ENCODE assay signal across 8 mouse cellular contexts in genomic region chr2:90847681-90848050, GRCm38 (mm10). TPM values are rescaled to one million over a fixed set of nuclear protein-coding genes. Genes with fewer than 3 reads are reported as not detected.
DNase-seq lines count a peak whose midpoint lies in the region; ATAC-seq and TF ChIP-seq lines count a peak whose summit lies in the region.

No protein-coding gene starts in this region.

- H3K9me3 ChIP-seq in CH12.LX (replicated peaks; ENCODE audit: low read length), result no peaks in the 10 kb centered on the region
- no peaks in the 10 kb centered on the region for H3K9me3 ChIP-seq in forebrain, embryonic 13.5 days (replicated peaks)
- no peaks in the 10 kb centered on the region for H3K9me3 ChIP-seq in liver, embryonic 16.5 days (replicated peaks; ENCODE audit: control insufficient read depth, low read length)

- TF ChIP-seq POLR2A in heart, adult 2 months (IDR thresholded peaks at IDR 0.05; ENCODE audit: insufficient read depth, low read depth, low read length), result no peak
- no peak for TF ChIP-seq POLR2A in CH12.LX (IDR thresholded peaks at IDR 0.05; ENCODE audit: low read depth, low read length)

- dilution Hi-C loops in CH12.LX (cut with MboI; ENCODE audit: extremely low pct_ligation_motif_present, extremely low pct_unique_long_range_greater_than_20kb, low sequenced_read_pairs), result no loop called here

- no peak for TF ChIP-seq RAD21 in CH12.LX (IDR thresholded peaks at IDR 0.05; ENCODE audit: low read depth, low read length)

- H3K27ac ChIP-seq in heart, adult 2 months, result peak overlapping the region; percentile 89
- H3K27ac ChIP-seq in CH12.LX (ENCODE audit: insufficient read depth, low read depth), result no peak overlapping the region
- H3K27ac ChIP-seq in forebrain, embryonic 13.5 days, result peak overlapping the region; percentile 87
- peak overlapping the region; percentile 77 for H3K27ac ChIP-seq in liver, embryonic 16.5 days (ENCODE audit: low read length)

- no peak for DNase-seq in heart, adult 2 months
- no peak for DNase-seq in heart, adult 18-20 months
- peak; percentile 21 for DNase-seq in CH12.LX (ENCODE audit: extremely low read depth)
- DNase-seq in urinary bladder, postnatal 14 days (ENCODE audit: low spot score), result no peak
- DNase-seq in urinary bladder, adult 2 months (ENCODE audit: low spot score), result no peak
- no peak for DNase-seq in ovary, postnatal 10 days (ENCODE audit: low spot score)

- H3K9ac ChIP-seq in heart, adult 2 months (ENCODE audit: low read depth, low read length), result peak overlapping the region; percentile 71
- peak overlapping the region; percentile 51 for H3K9ac ChIP-seq in CH12.LX (ENCODE audit: insufficient read depth, low read depth)
- H3K9ac ChIP-seq in forebrain, embryonic 13.5 days, result peak overlapping the region; percentile 89
- H3K9ac ChIP-seq in liver, embryonic 16.5 days (ENCODE audit: low read depth, low read length), result peak overlapping the region; percentile 88

- TF ChIP-seq EP300 in heart, adult 2 months (IDR thresholded peaks at IDR 0.05; ENCODE audit: insufficient read depth, low read depth, low read length), result no peak
- no peak for TF ChIP-seq EP300 in CH12.LX (IDR thresholded peaks at IDR 0.05; ENCODE audit: low read length)

- no peak for ATAC-seq in forebrain, embryonic 13.5 days
- ATAC-seq in liver, embryonic 16.5 days (ENCODE audit: low read depth), result no peak

- H3K4me2 ChIP-seq in CH12.LX (ENCODE audit: insufficient read depth, low read depth, poor library complexity, severe bottlenecking), result peak overlapping the region; percentile 93
- peak overlapping the region; percentile 66 for H3K4me2 ChIP-seq in forebrain, embryonic 13.5 days
- peak overlapping the region; percentile 78 for H3K4me2 ChIP-seq in liver, embryonic 16.5 days (ENCODE audit: low read depth, low read length)

- in situ Hi-C loops in CH12.LX (cut with MboI; ENCODE audit: low pct_ligation_motif_present, low pct_unique_long_range_greater_than_20kb, low sequenced_read_pairs), result no loop called here

- no peak for TF ChIP-seq CTCF in heart, adult 2 months (IDR thresholded peaks at IDR 0.05)
- no peak for TF ChIP-seq CTCF in CH12.LX (conservative IDR thresholded peaks at IDR 0.05 in 1 of 2, IDR thresholded peaks at IDR 0.05 in 1 of 2; ENCODE audit: low read depth in 2 of 2, low read length in 2 of 2)

- H3K4me3 ChIP-seq in heart, adult 2 months, result peak overlapping the region; percentile 78
- peak overlapping the region; percentile 74 to 85 (median 81) for H3K4me3 ChIP-seq in CH12.LX (replicated peaks in 1 of 3; ENCODE audit: low read depth in 2 of 3, low read length in 2 of 3, poor library complexity in 1 of 3)
- peak overlapping the region; percentile 83 for H3K4me3 ChIP-seq in forebrain, embryonic 13.5 days
- H3K4me3 ChIP-seq in liver, embryonic 16.5 days (ENCODE audit: low read depth, low read length), result peak overlapping the region; percentile 83

- H3K79me2 ChIP-seq in heart, adult 2 months (replicated peaks; ENCODE audit: control insufficient read depth, insufficient read depth, low read length), result no peaks in the 10 kb centered on the region
- peaks cover 20% of the 10 kb centered on the region for H3K79me2 ChIP-seq in CH12.LX (replicated peaks; ENCODE audit: control insufficient read depth, extremely low read depth, insufficient read depth, poor library complexity, severe bottlenecking)

- H3K4me1 ChIP-seq in heart, adult 2 months (ENCODE audit: control insufficient read depth, insufficient read depth, low read length), result peaks cover 2% of the 10 kb centered on the region; the same call in 1 of the 2 replicates
- H3K4me1 ChIP-seq in CH12.LX (ENCODE audit: control insufficient read depth in 1 of 2, insufficient read depth in 2 of 2), result peaks cover 0 to 29% of the 10 kb centered on the region in 2 experiments; a peak in 2 of 4 replicates
- H3K4me1 ChIP-seq in forebrain, embryonic 13.5 days, result peaks cover 25% of the 10 kb centered on the region
- peaks cover 17% of the 10 kb centered on the region for H3K4me1 ChIP-seq in liver, embryonic 16.5 days (ENCODE audit: control insufficient read depth, low read depth, low read length)

- H3K27me3 ChIP-seq in heart, adult 2 months (ENCODE audit: control insufficient read depth, insufficient read depth, low read length), result no peaks in the 10 kb centered on the region
- H3K27me3 ChIP-seq in CH12.LX (replicated peaks), result no peaks in the 10 kb centered on the region
- no peaks in the 10 kb centered on the region for H3K27me3 ChIP-seq in forebrain, embryonic 13.5 days
- H3K27me3 ChIP-seq in liver, embryonic 16.5 days (ENCODE audit: control insufficient read depth, insufficient read depth, low read depth, low read length), result no peaks in the 10 kb centered on the region

- 1% methylated on average over 13 of the region's 13 CpGs for WGBS in heart, adult 2 months
- WGBS in forebrain, embryonic 13.5 days, result under 1% methylated on average over 13 of the region's 13 CpGs
- 0% methylated on average over 13 of the region's 13 CpGs for WGBS in liver, embryonic 16.5 days (ENCODE audit: insufficient replicate concordance)

- intact Hi-C loops in heart, adult 2 months (cut with DNase I), result loop anchor here (5.0 kb wide), 3 partner anchors 55 to 1210 kb away; partner anchors contain the start of genes Fnbp4, Kbtbd4 and Ndufs3

- H3K36me3 ChIP-seq in heart, adult 2 months (ENCODE audit: control insufficient read depth, insufficient read depth, low read length), result peaks cover 10% of the 10 kb centered on the region
- H3K36me3 ChIP-seq in CH12.LX (replicated peaks in 1 of 2; ENCODE audit: control insufficient read depth in 1 of 2, insufficient read depth in 1 of 2, low read length in 1 of 2), result peaks cover 15 to 33% of the 10 kb centered on the region in 2 experiments
- peaks cover 29% of the 10 kb centered on the region for H3K36me3 ChIP-seq in forebrain, embryonic 13.5 days (ENCODE audit: poor library complexity, severe bottlenecking)
- H3K36me3 ChIP-seq in liver, embryonic 16.5 days (ENCODE audit: control insufficient read depth, insufficient read depth), result peaks cover 10% of the 10 kb centered on the region

TF ChIP-seq in CH12.LX, 34 proteins besides CTCF, POLR2A, EP300 and RAD21:
- 0 out of 2 replicates have a peak, but pooled peaks have one; percentile 21 for TF ChIP-seq UBTF (IDR thresholded peaks at IDR 0.05; ENCODE audit: low read depth, low read length)
- 0 out of 2 replicates have a peak, but pooled peaks have one; percentile 13 for TF ChIP-seq MYC (IDR thresholded peaks at IDR 0.05; ENCODE audit: low read depth, low read length)
- 0 out of 2 replicates have a peak, but pooled peaks have one; percentile 75 for TF ChIP-seq CHD1 (IDR thresholded peaks at IDR 0.05; ENCODE audit: low read depth, low read length)
- no peak for TF ChIP-seq ZC3H11A (IDR thresholded peaks at IDR 0.05; ENCODE audit: low read depth, low read length)

RNA-seq across cellular contexts. Expression of gene Mtch2, which starts 0.7 kb away (rescaled TPM):
- total RNA-seq in heart, adult 2 months (2021), result 100 to 1,000 TPM; 171 to 197 TPM
- polyA plus RNA-seq in heart, adult 2 months (2012; rRNA removed), result 137 and 261 TPM in 2 replicates
- 100 to 1,000 TPM; 203 to 215 TPM for total RNA-seq in heart, adult 18-20 months (2021)
- total RNA-seq in CH12.LX (2012; rRNA removed) (70.0 and 82.8 TPM in 2 replicates), CH12.LX (2014; rRNA removed) (158 and 173 TPM in 2 replicates)
- polyA plus RNA-seq in CH12.LX (2012; ENCODE audit: insufficient read length, low read depth), result 162 and 209 TPM in 2 replicates
- 275 and 283 TPM in 2 replicates for polyA plus RNA-seq in forebrain, embryonic 13.5 days (2015; fragmentation: Nextera tagmentation; extraction: Ambion mirVana)
- polyA plus RNA-seq in liver, embryonic 16.5 days (2015; fragmentation: Nextera tagmentation; extraction: Ambion mirVana), result 109 and 117 TPM in 2 replicates
- 135 and 146 TPM in 2 replicates for polyA plus RNA-seq in urinary bladder, adult 2 months (2012; rRNA removed)

RNA-seq across cellular contexts. Expression of gene C1qtnf4, which starts 38.0 kb away (rescaled TPM):
- total RNA-seq in heart, adult 2 months (2021), result 1 to 10 TPM; 4.2 to 4.4 TPM
- polyA plus RNA-seq in heart, adult 2 months (2012; rRNA removed), result 6.4 and 8.4 TPM in 2 replicates
- 1 to 10 TPM; 3.5 to 3.7 TPM for total RNA-seq in heart, adult 18-20 months (2021)
- total RNA-seq in CH12.LX (2012; rRNA removed) (not detected in 2 replicates), CH12.LX (2014; rRNA removed) (not detected in 2 replicates)
- polyA plus RNA-seq in CH12.LX (2012; ENCODE audit: insufficient read length, low read depth), result not detected in 2 replicates
- polyA plus RNA-seq in forebrain, embryonic 13.5 days (2015; fragmentation: Nextera tagmentation; extraction: Ambion mirVana), result 9.0 and 9.4 TPM in 2 replicates
- 1.5 and 1.6 TPM in 2 replicates for polyA plus RNA-seq in liver, embryonic 16.5 days (2015; fragmentation: Nextera tagmentation; extraction: Ambion mirVana)
- 4.9 and 7.2 TPM in 2 replicates for polyA plus RNA-seq in urinary bladder, adult 2 months (2012; rRNA removed)

RNA-seq across cellular contexts. Expression of gene Kbtbd4, which starts 56.9 kb away (rescaled TPM):
- total RNA-seq in heart, adult 2 months (2021), result 10 to 100 TPM; 20.6 to 23.4 TPM
- polyA plus RNA-seq in heart, adult 2 months (2012; rRNA removed), result 14.0 and 23.3 TPM in 2 replicates
- 10 to 100 TPM; 18.3 to 26.0 TPM for total RNA-seq in heart, adult 18-20 months (2021)
- total RNA-seq in CH12.LX (2012; rRNA removed) (20.5 and 28.4 TPM in 2 replicates), CH12.LX (2014; rRNA removed) (19.5 and 20.1 TPM in 2 replicates)
- polyA plus RNA-seq in CH12.LX (2012; ENCODE audit: insufficient read length, low read depth), result 21.7 and 24.9 TPM in 2 replicates
- polyA plus RNA-seq in forebrain, embryonic 13.5 days (2015; fragmentation: Nextera tagmentation; extraction: Ambion mirVana), result 59.2 and 67.6 TPM in 2 replicates
- polyA plus RNA-seq in liver, embryonic 16.5 days (2015; fragmentation: Nextera tagmentation; extraction: Ambion mirVana), result 15.7 TPM in 2 replicates
- 15.5 and 17.9 TPM in 2 replicates for polyA plus RNA-seq in urinary bladder, adult 2 months (2012; rRNA removed)

RNA-seq across cellular contexts. Expression of gene Ndufs3, which starts 57.0 kb away (rescaled TPM):
- total RNA-seq in heart, adult 2 months (2021), result 100 to 1,000 TPM; 770 to 910 TPM
- 596 and 1,142 TPM in 2 replicates for polyA plus RNA-seq in heart, adult 2 months (2012; rRNA removed)
- 1,000 to 10,000 TPM in 1 of 2 experiments, 100 to 1,000 TPM in 1; 874 to 1,007 TPM for total RNA-seq in heart, adult 18-20 months (2021)
- total RNA-seq in CH12.LX (2012; rRNA removed) (133 and 146 TPM in 2 replicates), CH12.LX (2014; rRNA removed) (182 and 195 TPM in 2 replicates)
- polyA plus RNA-seq in CH12.LX (2012; ENCODE audit: insufficient read length, low read depth), result 185 and 190 TPM in 2 replicates
- 219 and 222 TPM in 2 replicates for polyA plus RNA-seq in forebrain, embryonic 13.5 days (2015; fragmentation: Nextera tagmentation; extraction: Ambion mirVana)
- polyA plus RNA-seq in liver, embryonic 16.5 days (2015; fragmentation: Nextera tagmentation; extraction: Ambion mirVana), result 143 and 146 TPM in 2 replicates
- 153 and 162 TPM in 2 replicates for polyA plus RNA-seq in urinary bladder, adult 2 months (2012; rRNA removed)
